Mouse (Mus musculus) lung, postnatal 0 days (tissue): ENCODE results near the gene 4931406P16Rik. TPM values are rescaled to one million over a fixed set of nuclear protein-coding genes. Genes with fewer than 3 reads are reported as not detected.
A peak's percentile ranks its signal among the peaks of the same experiment; 100 is the strongest.

Experiments
- ATAC-seq: fragments of 200-750 bp; cut with Nextera tagmentation; 2 replicates; pipeline ENCODE4 v1.8.0; 2017; ENCODE audit warnings: moderate library complexity
- DNase-seq: peaks from one replicate; pipeline ENCODE4 v3.0.0-alpha.2; 2016; ENCODE audit warnings: low spot score
- H3K27ac ChIP-seq: fragments of 300-500 bp; sonication (generic); 2 replicates; pipeline ENCODE4 v1.5.1; 2014; ENCODE audit warnings: antibody characterized with exemption, mild to moderate bottlenecking, low read length, mixed read lengths
- H3K27me3 ChIP-seq: fragments of 300-500 bp; sonication (generic); replicated peaks from 2 replicates; pipeline ENCODE4 v1.6.1; 2014; ENCODE audit warnings: low read length, mixed read lengths; ENCODE audit not compliant: insufficient read depth
- H3K36me3 ChIP-seq: fragments of 300-500 bp; sonication (generic); 2 replicates; pipeline ENCODE4 v1.6.1; 2014; ENCODE audit warnings: low read length, mixed read lengths; ENCODE audit not compliant: insufficient read depth
- H3K4me1 ChIP-seq: fragments of 300-500 bp; sonication (generic); 2 replicates; pipeline ENCODE4 v1.6.1; 2014; ENCODE audit warnings: antibody characterized with exemption, low read depth, low read length, mixed read lengths; ENCODE audit not compliant: insufficient read depth
- H3K4me2 ChIP-seq: fragments of 300-500 bp; sonication (generic); replicated peaks from 2 replicates; pipeline ENCODE4 v1.6.1; 2014; ENCODE audit warnings: low read depth, mild to moderate bottlenecking, low read length, moderate library complexity, mixed read lengths
- H3K4me3 ChIP-seq: fragments of 300-500 bp; sonication (generic); 2 replicates; pipeline ENCODE4 v1.5.1; 2014; ENCODE audit warnings: low read depth, low read length
- H3K9ac ChIP-seq: fragments of 300-500 bp; sonication (generic); replicated peaks from 2 replicates; pipeline ENCODE4 v1.6.1; 2014; ENCODE audit warnings: low read depth, mild to moderate bottlenecking
- H3K9me3 ChIP-seq: fragments of 300-500 bp; sonication (generic); 2 replicates; pipeline ENCODE4 v1.6.1; 2016; ENCODE audit warnings: low read length, mixed read lengths
- CTCF ChIP-seq: IDR thresholded peaks from 2 replicates; pipeline ENCODE4 v1.5.1; 2016; ENCODE audit warnings: antibody characterized with exemption, mild to moderate bottlenecking
- EP300 ChIP-seq: IDR thresholded peaks from 2 replicates; pipeline ENCODE4 v1.6.1; 2016; ENCODE audit warnings: antibody characterized with exemption, mild to moderate bottlenecking, control low read depth
- WGBS: fragments of 180-500 bp; shearing (Covaris S2); extraction: QIAGEN DNeasy Blood & Tissue Kit; methylation state at CpG from one replicate; pipeline ENCODE4 v1.1.7; 2014; 5-methylcytosine and 5-hydroxymethylcytosine counted together
- polyA plus RNA-seq: library from polyadenylated mRNA; unstranded; fragments of >200 nt; fragmentation: Nextera tagmentation; extraction: Ambion mirVana; gene quantifications from 2 replicates; pipeline ENCODE4 v1.2.1, GENCODE M21; 2015

4931406P16Rik gene
- polyA plus RNA-seq, 1 experiment from 2014 or later, result 57.3 TPM

DNA sequence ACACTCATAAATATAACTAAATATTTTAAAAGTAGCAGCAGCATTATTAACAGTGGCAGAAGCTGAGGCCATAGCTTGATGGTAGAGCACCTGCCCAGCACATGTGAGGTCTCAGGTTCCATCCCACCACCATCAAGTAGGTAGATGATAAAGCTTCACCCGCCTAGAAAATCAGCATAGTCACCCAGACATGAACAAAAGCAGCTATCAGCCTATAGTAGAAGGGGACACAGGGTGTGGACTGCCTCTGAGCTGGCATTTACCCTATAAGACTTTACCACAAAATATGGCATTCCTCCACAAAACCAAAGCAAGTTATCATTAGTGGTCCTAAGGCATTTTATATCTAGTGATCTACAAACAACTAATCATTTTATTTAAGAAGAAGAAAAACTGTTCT, 10.7 kb downstream of the 4931406P16Rik start:
- H3K9ac ChIP-seq, result no peak overlapping the region
- WGBS, result 74% methylated on average over 1 of the region's 1 CpGs

DNA sequence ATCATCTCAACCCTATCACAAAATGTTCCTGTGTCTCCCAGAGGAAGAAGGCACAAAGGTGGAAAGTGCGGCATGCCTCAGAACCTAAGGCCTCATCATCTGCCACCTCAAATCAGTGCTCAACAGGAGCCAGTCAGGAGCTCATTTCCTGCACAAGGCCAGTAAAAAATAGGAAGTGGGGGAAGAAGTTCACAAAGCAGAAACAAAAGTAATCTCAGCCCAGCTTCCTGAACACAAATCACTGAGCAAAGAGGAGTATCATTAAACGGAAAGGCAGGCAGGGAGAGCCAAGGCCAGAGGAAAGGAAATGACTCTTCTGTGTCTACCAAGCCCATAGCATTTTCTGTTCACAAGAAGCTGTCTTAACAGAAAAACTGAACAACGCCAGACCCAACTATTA, 11.4 kb downstream of the 4931406P16Rik start:
- peak; percentile 72 for ATAC-seq
- Histone ChIP-seq H3K36me3 (no peaks in the 10 kb centered on the region), H3K4me2 (no peak overlapping the region), H3K27me3 (no peaks in the 10 kb centered on the region), H3K4me1 (peaks cover 37% of the 10 kb centered on the region), H3K27ac (peak overlapping the region; percentile 55), H3K4me3 (no peak overlapping the region), H3K9ac (no peak overlapping the region), H3K9me3 (no peaks in the 10 kb centered on the region)
- 60% methylated on average over 3 of the region's 3 CpGs for WGBS
- TF ChIP-seq EP300 (peak; percentile 97), CTCF (no peak)
- DNase-seq, result peak; percentile 69

More for the DNA sequence above, 10.7 kb downstream of the 4931406P16Rik start:
- Histone ChIP-seq H3K9me3 (no peaks in the 10 kb centered on the region), H3K36me3 (0 out of 2 replicates have a peak, but pooled peaks cover 3% of the 10 kb centered on the region), H3K27me3 (no peaks in the 10 kb centered on the region), H3K4me3 (no peak overlapping the region), H3K4me1 (peaks cover 40% of the 10 kb centered on the region), H3K4me2 (no peak overlapping the region), H3K27ac (peak overlapping the region; percentile 55)
- DNase-seq (no peak), ATAC-seq (no peak)
- no peak for TF ChIP-seq CTCF
- TF ChIP-seq EP300, result no peak

DNA sequence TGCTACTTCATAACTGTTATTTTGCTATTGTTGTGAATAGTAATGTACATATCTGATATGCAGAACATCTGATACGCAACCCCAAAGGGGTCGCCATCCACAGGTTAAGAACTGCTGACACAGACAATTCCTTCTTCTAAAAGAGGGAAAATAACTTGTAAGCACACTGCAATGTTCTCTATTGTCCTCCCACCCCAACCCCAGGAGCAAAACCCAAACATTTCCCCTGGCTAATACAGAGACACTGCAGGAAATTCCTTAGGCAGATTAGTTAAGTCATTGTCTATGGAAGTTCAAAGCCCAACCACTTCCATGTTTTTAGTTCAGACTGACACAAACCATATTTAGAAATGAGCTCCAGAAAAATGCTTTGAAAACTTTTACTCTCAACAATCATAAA, 14.5 kb downstream of the 4931406P16Rik start:
- no peak for ATAC-seq

DNA sequence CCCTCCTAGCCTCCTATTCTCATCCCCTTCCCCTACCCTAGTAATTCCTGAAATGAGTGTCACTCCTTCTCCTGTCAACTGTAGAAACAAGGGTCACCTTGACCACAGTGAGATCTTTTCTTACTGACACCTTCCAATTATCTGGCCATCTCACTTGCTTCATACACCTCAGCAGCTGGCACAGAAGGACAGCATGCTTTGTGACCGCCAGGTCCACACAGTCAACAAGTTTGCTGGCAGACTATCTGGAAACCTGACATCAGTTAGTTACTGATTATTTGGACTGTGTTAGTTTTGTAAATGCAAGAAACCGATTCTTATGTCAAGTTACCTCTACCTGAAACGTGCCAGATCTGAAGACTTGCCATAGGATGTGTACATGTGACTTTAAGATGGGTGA, 17.2 kb downstream of the 4931406P16Rik start:
- TF ChIP-seq CTCF, result no peak
- no peak for TF ChIP-seq EP300
- Histone ChIP-seq H3K27ac (no peak overlapping the region), H3K36me3 (no peaks in the 10 kb centered on the region), H3K9me3 (no peaks in the 10 kb centered on the region), H3K9ac (no peak overlapping the region), H3K4me2 (no peak overlapping the region), H3K27me3 (no peaks in the 10 kb centered on the region), H3K4me3 (no peak overlapping the region), H3K4me1 (peaks cover 10% of the 10 kb centered on the region; the same call in 1 of the 2 replicates)
- WGBS, result 80% methylated on average over 3 of the region's 3 CpGs
- ATAC-seq (no peak), DNase-seq (no peak)

More for the DNA sequence above, 14.5 kb downstream of the 4931406P16Rik start:
- Histone ChIP-seq H3K9me3 (no peaks in the 10 kb centered on the region), H3K9ac (no peak overlapping the region), H3K4me3 (no peak overlapping the region), H3K36me3 (no peaks in the 10 kb centered on the region), H3K4me1 (peaks cover 19% of the 10 kb centered on the region; the same call in 1 of the 2 replicates), H3K4me2 (no peak overlapping the region), H3K27ac (0 out of 2 replicates have a peak overlapping the region, but pooled peaks have one; percentile 62), H3K27me3 (no peaks in the 10 kb centered on the region)
- TF ChIP-seq EP300 (0 out of 2 replicates have a peak, but pooled peaks have one; percentile 36), CTCF (no peak)
- DNase-seq, result no peak
- WGBS, result 73% methylated on average over 2 of the region's 2 CpGs

DNA sequence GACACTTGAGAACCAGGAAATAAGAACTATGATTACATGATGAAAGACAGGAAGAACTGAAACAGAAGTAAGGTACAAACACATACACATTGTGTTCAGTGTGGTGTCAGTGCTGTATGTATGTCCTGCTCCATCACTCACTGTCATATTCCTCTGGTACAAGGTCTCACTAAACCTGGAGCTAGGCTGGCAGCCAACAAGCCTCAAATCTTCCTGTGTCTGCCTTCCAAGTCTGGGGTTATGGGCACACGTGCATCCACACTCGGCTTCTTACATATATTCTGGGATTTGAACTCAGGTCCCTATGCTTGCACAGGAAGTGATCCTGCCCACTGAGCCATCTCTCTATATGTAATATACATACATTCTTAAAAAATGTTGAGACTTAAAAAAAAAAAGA, 20.7 kb downstream of the 4931406P16Rik start:
- TF ChIP-seq EP300 (no peak), CTCF (no peak)
- Histone ChIP-seq H3K4me1 (no peaks in the 10 kb centered on the region; the same call in 1 of the 2 replicates), H3K27me3 (no peaks in the 10 kb centered on the region), H3K9ac (no peak overlapping the region), H3K4me2 (no peak overlapping the region), H3K4me3 (no peak overlapping the region), H3K9me3 (no peaks in the 10 kb centered on the region), H3K36me3 (no peaks in the 10 kb centered on the region), H3K27ac (peak overlapping the region; percentile 78; the same call in 1 of the 2 replicates)
- ATAC-seq, result no peak
- no peak for DNase-seq
- 59% methylated on average over 2 of the region's 2 CpGs for WGBS

DNA sequence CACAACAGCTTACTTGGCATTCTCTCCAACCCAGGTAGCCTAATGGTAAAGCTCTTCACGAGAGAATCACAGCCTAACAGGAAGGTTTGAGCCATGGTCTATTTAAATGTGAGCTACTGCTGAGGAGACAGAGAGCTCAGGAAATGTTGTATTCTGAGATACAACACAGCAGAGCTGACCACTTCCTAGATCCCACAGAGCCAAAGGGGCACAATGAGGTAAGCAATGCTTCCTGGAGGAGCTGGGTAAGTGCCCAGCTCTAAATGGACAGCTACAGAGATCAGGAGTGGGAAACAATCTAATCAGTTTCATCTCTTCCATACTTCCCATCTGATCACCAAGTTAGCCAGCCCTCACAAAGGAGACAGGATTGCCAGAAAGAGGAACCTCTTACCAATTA, 22.1 kb downstream of the 4931406P16Rik start:
- 41% methylated on average over 1 of the region's 1 CpGs for WGBS
- ATAC-seq, result peak; percentile 89
- H3K27ac ChIP-seq, result peak overlapping the region; percentile 78
- H3K36me3 ChIP-seq, result no peaks in the 10 kb centered on the region
- H3K4me3 ChIP-seq, result no peak overlapping the region
- H3K27me3 ChIP-seq, result no peaks in the 10 kb centered on the region
- H3K4me1 ChIP-seq, result no peaks in the 10 kb centered on the region; the same call in 1 of the 2 replicates
- no peak overlapping the region for H3K9ac ChIP-seq
- peak; percentile 89 for TF ChIP-seq EP300
- no peak for TF ChIP-seq CTCF
- DNase-seq, result peak; percentile 66
- no peaks in the 10 kb centered on the region for H3K9me3 ChIP-seq
- no peak overlapping the region for H3K4me2 ChIP-seq
